Mouse (Mus musculus) kidney, adult 8-10 months (tissue): Measurements from ENCODE around the gene Ube2n.
A peak's percentile ranks its signal among the peaks of the same experiment; 100 is the strongest.

Source experiments
- DNase-seq, 2 experiments: peaks; one replicate each; pipeline ENCODE4 v3.0.0; 2022

The Ube2n gene

GRCm38 (mm10) chr10:95560394-95560983 is 45.5 kb downstream of the Ube2n start:
- no peak for DNase-seq

GRCm38 (mm10) chr10:95561616-95562015 is 46.7 kb downstream of the Ube2n start:
- no peak for DNase-seq

- DNase-seq: no peak
Measured at GRCm38 (mm10) chr10:95562395-95562794, 47.5 kb downstream of the Ube2n start.

GRCm38 (mm10) chr10:95562859-95563841 is 48.2 kb downstream of the Ube2n start:
- DNase-seq: peak in 1 of 2 experiments; percentile 56

GRCm38 (mm10) chr10:95563851-95564845 is 49.2 kb downstream of the Ube2n start, which contains the start of gene Nudt4:
Gene Nudt4, minus strand, starts transcription at chr10:95564146.
- peak; percentile 71 to 78 for DNase-seq

DNA sequence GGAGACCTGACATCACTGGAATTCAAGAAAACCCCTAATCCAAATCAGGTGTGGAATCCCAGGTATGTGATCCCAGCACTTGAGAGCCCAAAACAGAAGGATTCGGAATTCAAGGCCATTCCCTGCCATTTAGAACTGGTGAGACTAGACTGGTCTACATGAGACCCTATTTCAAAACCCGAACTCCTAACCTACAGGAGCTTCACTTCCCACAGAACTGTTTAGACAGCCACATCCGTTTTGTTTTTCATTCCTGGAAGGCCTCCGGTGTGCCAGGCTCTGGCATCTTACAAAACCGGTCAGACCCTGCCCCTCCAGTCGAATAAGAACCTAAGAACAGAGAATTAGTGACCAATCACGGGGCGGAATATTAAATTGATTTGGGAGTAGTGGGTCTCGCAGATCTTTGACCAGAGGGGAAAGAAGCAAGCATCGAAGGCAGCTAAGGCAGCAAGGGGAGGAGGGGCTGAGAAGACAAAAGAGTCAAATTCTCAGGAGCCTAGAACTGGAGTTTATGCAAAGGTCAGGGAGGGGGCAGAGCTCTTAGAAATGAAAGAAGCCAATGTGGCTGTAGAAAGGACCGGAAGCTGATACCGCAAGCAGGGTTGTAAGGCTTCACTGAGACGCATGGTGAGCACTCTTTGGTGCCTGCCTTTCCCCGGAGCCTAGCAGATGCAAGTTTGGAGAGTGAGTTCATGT is 50.4 kb downstream of the Ube2n start:
- no peak for DNase-seq

GRCm38 (mm10) chr10:95566786-95567185 is 51.8 kb downstream of the Ube2n start:
- no peak for DNase-seq

GRCm38 (mm10) chr10:95567550-95567949 is 52.6 kb downstream of the Ube2n start:
- peak in 1 of 2 experiments; percentile 60 for DNase-seq

- DNase-seq: no peak
Measured at GRCm38 (mm10) chr10:95568016-95568415, 53.1 kb downstream of the Ube2n start.

GRCm38 (mm10) chr10:95569441-95569840 is 54.5 kb downstream of the Ube2n start:
- no peak for DNase-seq

GRCm38 (mm10) chr10:95574994-95575393 is 60.0 kb downstream of the Ube2n start:
- DNase-seq: no peak

GRCm38 (mm10) chr10:95575839-95576380 is 61.0 kb downstream of the Ube2n start:
- DNase-seq: no peak

GRCm38 (mm10) chr10:95576876-95577566 is 62.1 kb downstream of the Ube2n start:
- peak in 1 of 2 experiments; percentile 51 for DNase-seq

GRCm38 (mm10) chr10:95577567-95577950 is 62.6 kb downstream of the Ube2n start:
- no peak for DNase-seq

DNA sequence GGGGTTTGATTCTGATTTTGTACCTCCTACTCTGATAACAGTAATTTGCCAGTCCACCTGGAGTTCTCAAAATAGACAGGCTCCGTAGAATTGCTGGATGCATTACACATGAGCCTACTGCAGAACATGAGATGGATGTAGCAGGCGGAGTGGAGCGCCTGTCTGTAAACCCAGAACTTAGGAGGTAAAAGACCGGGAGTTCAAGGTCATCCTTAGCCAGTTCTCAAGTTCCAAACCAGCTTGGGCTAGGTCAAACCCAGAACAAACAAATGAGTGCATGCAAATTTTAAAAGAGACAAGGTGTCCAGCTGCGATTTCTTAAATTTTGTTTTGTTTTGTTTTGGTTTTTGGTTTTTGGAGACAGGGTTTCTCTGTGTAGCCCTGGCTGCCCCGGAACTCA is 70.6 kb downstream of the Ube2n start:
- no peak for DNase-seq

GRCm38 (mm10) chr10:95587509-95588220 is 72.7 kb downstream of the Ube2n start:
- no peak for DNase-seq

DNA sequence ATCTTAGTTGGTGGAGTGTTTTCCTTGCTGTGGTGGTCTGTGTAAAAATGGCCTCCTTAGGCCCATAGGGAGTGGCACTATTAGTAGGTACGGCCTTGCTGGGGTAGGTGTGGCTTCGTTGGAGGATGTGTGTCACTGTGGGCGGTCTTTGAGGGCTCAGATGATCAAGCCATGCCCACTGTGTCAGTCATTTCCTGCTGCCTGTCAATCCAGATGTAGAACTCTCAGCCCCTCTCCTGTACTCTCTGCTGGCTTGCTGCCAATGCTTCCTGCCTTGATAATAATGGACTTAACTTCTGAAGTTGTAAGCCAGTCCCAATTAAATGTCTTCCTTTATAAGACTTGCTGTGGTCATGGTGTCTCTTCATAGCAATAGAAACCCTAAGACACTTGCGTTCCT is 74.3 kb downstream of the Ube2n start:
- DNase-seq: no peak

- DNase-seq: no peak
Measured at GRCm38 (mm10) chr10:95590196-95590595, 75.3 kb downstream of the Ube2n start.

DNA sequence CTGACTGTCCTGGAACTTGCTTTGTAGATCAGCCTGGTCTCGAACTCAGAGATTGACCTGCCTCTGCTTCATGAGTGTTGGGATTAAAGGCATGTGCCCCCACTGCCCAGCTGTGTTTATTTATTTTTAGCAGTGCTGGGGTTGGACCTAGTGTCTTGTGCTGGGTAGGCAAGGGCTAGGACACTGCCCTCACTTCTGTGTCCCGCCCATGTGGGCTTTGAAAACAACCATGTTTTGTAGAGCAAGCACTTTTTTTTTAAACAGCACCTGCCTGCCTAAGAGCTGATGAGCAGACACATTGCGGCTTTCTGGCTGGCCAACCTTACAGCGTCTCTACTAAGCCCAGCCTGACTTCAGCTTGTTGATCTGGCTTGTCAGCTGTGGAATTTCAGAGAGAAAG is 76.3 kb downstream of the Ube2n start:
- peak in 1 of 2 experiments; percentile 41 for DNase-seq

GRCm38 (mm10) chr10:95594414-95594813 is 79.5 kb downstream of the Ube2n start:
- no peak for DNase-seq
